Mouse (Mus musculus): ENCODE results near the gene Doc2a. TPM values are rescaled to one million over a fixed set of nuclear protein-coding genes. Genes with fewer than 3 reads are reported as not detected.
A peak's percentile ranks its signal among the peaks of the same experiment; 100 is the strongest.

Doc2a gene
- polyA plus RNA-seq, 1 experiment, result not detected

GRCm38 (mm10) chr7:126825952-126826351, 21.3 kb upstream of the Doc2a start:
- Histone ChIP-seq H3K36me3 (ENCODE audit: control insufficient read depth, insufficient read depth) (no peaks in the 10 kb centered on the region), H3ac (ENCODE audit: control insufficient read depth, insufficient read length, low read depth) (no peak overlapping the region), H3K79me3 (ENCODE audit: low read depth) (no peaks in the 10 kb centered on the region), H3K4me3 (ENCODE audit: insufficient read depth, poor library complexity, severe bottlenecking) (no peak overlapping the region), H3K27me3 (ENCODE audit: control insufficient read depth, insufficient read depth, insufficient read length) (peaks cover 70% of the 10 kb centered on the region), H3K79me2 (ENCODE audit: control insufficient read depth, insufficient read depth) (no peaks in the 10 kb centered on the region)
- TF ChIP-seq CTCF (IDR thresholded peaks at IDR 0.05; ENCODE audit: control insufficient read depth, insufficient read depth, insufficient read length) (no peak), USF1 (IDR thresholded peaks at IDR 0.05; ENCODE audit: low read depth) (no peak), MAX (IDR thresholded peaks at IDR 0.05) (no peak), MYOG (IDR thresholded peaks at IDR 0.05; ENCODE audit: control insufficient read depth, extremely low read depth, insufficient read length) (no peak), FOSL1 (IDR thresholded peaks at IDR 0.05; ENCODE audit: insufficient read depth, low read length, poor library complexity, severe bottlenecking) (no peak), MYOD1 (IDR thresholded peaks at IDR 0.05; ENCODE audit: control insufficient read depth, insufficient read length, low read depth) (no peak), CEBPB (IDR thresholded peaks at IDR 0.05; ENCODE audit: low read depth) (no peak)

DNA sequence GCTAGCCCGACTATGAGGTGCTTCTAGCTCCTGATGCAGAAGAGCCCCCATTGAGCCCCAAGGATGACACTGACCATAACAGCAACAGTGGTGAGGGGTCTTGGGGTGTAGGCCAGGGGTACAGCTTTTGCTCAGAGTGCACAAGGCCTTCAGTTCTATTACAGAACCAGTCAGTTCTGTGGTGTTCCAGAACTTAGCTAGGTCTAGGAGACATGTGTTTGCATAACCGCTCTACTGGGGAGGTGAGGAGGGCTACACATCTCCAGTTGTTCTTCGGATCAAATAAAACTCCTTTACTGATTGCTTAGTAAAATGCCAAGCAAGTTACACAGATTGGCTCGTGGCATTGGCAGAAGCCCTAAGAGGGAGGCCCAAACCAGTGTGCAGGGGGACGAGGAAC, 15.7 kb upstream of the Doc2a start, which contains the start of gene 4930451I11Rik:
Gene 4930451I11Rik, minus strand, starts transcription at position 101 of the 400 bp plus-strand sequence.
- H3K79me2 ChIP-seq (ENCODE audit: control insufficient read depth, insufficient read depth), result no peaks in the 10 kb centered on the region
- no peaks in the 10 kb centered on the region for H3K36me3 ChIP-seq (ENCODE audit: control insufficient read depth, insufficient read depth)
- H3K4me3 ChIP-seq (ENCODE audit: insufficient read depth, poor library complexity, severe bottlenecking), result no peak within 1 kb of the TSS
- no peak for TF ChIP-seq CTCF (IDR thresholded peaks at IDR 0.05; ENCODE audit: control insufficient read depth, insufficient read depth, insufficient read length)
- no peak for TF ChIP-seq FOSL1 (IDR thresholded peaks at IDR 0.05; ENCODE audit: insufficient read depth, low read length, poor library complexity, severe bottlenecking)
- no peak for TF ChIP-seq CEBPB (IDR thresholded peaks at IDR 0.05; ENCODE audit: low read depth)
- no peak for TF ChIP-seq MYOG (IDR thresholded peaks at IDR 0.05; ENCODE audit: control insufficient read depth, extremely low read depth, insufficient read length)
- TF ChIP-seq USF1 (IDR thresholded peaks at IDR 0.05; ENCODE audit: low read depth), result no peak
- TF ChIP-seq MAX (IDR thresholded peaks at IDR 0.05), result no peak
- no peak for TF ChIP-seq MYOD1 (IDR thresholded peaks at IDR 0.05; ENCODE audit: control insufficient read depth, insufficient read length, low read depth)
- H3ac ChIP-seq (ENCODE audit: control insufficient read depth, insufficient read length, low read depth), result no peak within 1 kb of the TSS
- H3K79me3 ChIP-seq (ENCODE audit: low read depth), result no peaks in the 10 kb centered on the region
- H3K27me3 ChIP-seq (ENCODE audit: control insufficient read depth, insufficient read depth, insufficient read length), result peaks cover 45% of the 10 kb centered on the region

GRCm38 (mm10) chr7:126832036-126832598, 15.1 kb upstream of the Doc2a start:
- Histone ChIP-seq H3K27me3 (ENCODE audit: control insufficient read depth, insufficient read depth, insufficient read length) (peaks cover 45% of the 10 kb centered on the region), H3K36me3 (ENCODE audit: control insufficient read depth, insufficient read depth) (no peaks in the 10 kb centered on the region), H3ac (ENCODE audit: control insufficient read depth, insufficient read length, low read depth) (no peak overlapping the region), H3K4me3 (ENCODE audit: insufficient read depth, poor library complexity, severe bottlenecking) (no peak overlapping the region), H3K79me2 (ENCODE audit: control insufficient read depth, insufficient read depth) (no peaks in the 10 kb centered on the region), H3K79me3 (ENCODE audit: low read depth) (no peaks in the 10 kb centered on the region)
- TF ChIP-seq CTCF (IDR thresholded peaks at IDR 0.05; ENCODE audit: control insufficient read depth, insufficient read depth, insufficient read length), result peak; percentile 75
- no peak for TF ChIP-seq CEBPB (IDR thresholded peaks at IDR 0.05; ENCODE audit: low read depth)

DNA sequence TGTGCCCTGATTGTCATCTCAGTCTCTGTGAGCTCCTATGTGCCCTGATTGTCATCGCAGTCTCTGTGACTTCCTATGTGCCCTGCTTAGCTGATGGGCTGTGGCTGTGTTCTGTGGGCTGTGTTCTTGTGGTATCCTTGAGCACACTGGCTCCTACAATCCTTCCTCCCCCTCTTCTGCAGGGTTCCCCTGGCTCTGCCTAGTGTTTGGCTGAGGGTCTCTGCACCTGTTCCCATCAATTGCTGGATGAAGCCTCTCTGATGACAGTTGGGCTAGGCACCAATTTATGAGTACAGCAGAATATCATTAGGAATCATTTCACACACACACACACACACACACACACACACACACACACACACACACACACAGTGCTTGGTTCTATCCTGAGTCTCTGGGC, 13.9 kb upstream of the Doc2a start:
- Histone ChIP-seq H3K27me3 (ENCODE audit: control insufficient read depth, insufficient read depth, insufficient read length) (peaks cover 37% of the 10 kb centered on the region), H3K79me2 (ENCODE audit: control insufficient read depth, insufficient read depth) (no peaks in the 10 kb centered on the region), H3K4me3 (ENCODE audit: insufficient read depth, poor library complexity, severe bottlenecking) (no peak overlapping the region), H3ac (ENCODE audit: control insufficient read depth, insufficient read length, low read depth) (no peak overlapping the region), H3K79me3 (ENCODE audit: low read depth) (no peaks in the 10 kb centered on the region), H3K36me3 (ENCODE audit: control insufficient read depth, insufficient read depth) (no peaks in the 10 kb centered on the region)
- no peak for TF ChIP-seq CTCF (IDR thresholded peaks at IDR 0.05; ENCODE audit: control insufficient read depth, insufficient read depth, insufficient read length)
- no peak for TF ChIP-seq MAX (IDR thresholded peaks at IDR 0.05)
- no peak for TF ChIP-seq USF1 (IDR thresholded peaks at IDR 0.05; ENCODE audit: low read depth)
- TF ChIP-seq CEBPB (IDR thresholded peaks at IDR 0.05; ENCODE audit: low read depth), result no peak
- TF ChIP-seq FOSL1 (IDR thresholded peaks at IDR 0.05; ENCODE audit: insufficient read depth, low read length, poor library complexity, severe bottlenecking), result no peak

GRCm38 (mm10) chr7:126843276-126843675, 3.9 kb upstream of the Doc2a start:
- H3K4me3 ChIP-seq (ENCODE audit: insufficient read depth, poor library complexity, severe bottlenecking), result no peak overlapping the region
- H3K27me3 ChIP-seq (ENCODE audit: control insufficient read depth, insufficient read depth, insufficient read length), result peaks cover 46% of the 10 kb centered on the region
- H3K36me3 ChIP-seq (ENCODE audit: control insufficient read depth, insufficient read depth), result no peaks in the 10 kb centered on the region
- no peaks in the 10 kb centered on the region for H3K79me2 ChIP-seq (ENCODE audit: control insufficient read depth, insufficient read depth)
- H3K79me3 ChIP-seq (ENCODE audit: low read depth), result no peaks in the 10 kb centered on the region
- H3ac ChIP-seq (ENCODE audit: control insufficient read depth, insufficient read length, low read depth), result no peak overlapping the region
- no peak for TF ChIP-seq CTCF (IDR thresholded peaks at IDR 0.05; ENCODE audit: control insufficient read depth, insufficient read depth, insufficient read length)
- TF ChIP-seq CEBPB (IDR thresholded peaks at IDR 0.05; ENCODE audit: low read depth), result no peak
- TF ChIP-seq MYOD1 (IDR thresholded peaks at IDR 0.05; ENCODE audit: control insufficient read depth, insufficient read length, low read depth), result no peak
- no peak for TF ChIP-seq MYOG (IDR thresholded peaks at IDR 0.05; ENCODE audit: control insufficient read depth, extremely low read depth, insufficient read length)
- TF ChIP-seq MAX (IDR thresholded peaks at IDR 0.05), result no peak
- no peak for TF ChIP-seq USF1 (IDR thresholded peaks at IDR 0.05; ENCODE audit: low read depth)
- TF ChIP-seq FOSL1 (IDR thresholded peaks at IDR 0.05; ENCODE audit: insufficient read depth, low read length, poor library complexity, severe bottlenecking), result no peak

- Histone ChIP-seq H3K79me2 (ENCODE audit: control insufficient read depth, insufficient read depth) (no peaks in the 10 kb centered on the region), H3K36me3 (ENCODE audit: control insufficient read depth, insufficient read depth) (no peaks in the 10 kb centered on the region), H3K79me3 (ENCODE audit: low read depth) (no peaks in the 10 kb centered on the region), H3K4me3 (ENCODE audit: insufficient read depth, poor library complexity, severe bottlenecking) (no peak overlapping the region), H3K27me3 (ENCODE audit: control insufficient read depth, insufficient read depth, insufficient read length) (peaks cover 55% of the 10 kb centered on the region), H3ac (ENCODE audit: control insufficient read depth, insufficient read length, low read depth) (no peak overlapping the region)
- TF ChIP-seq FOSL1 (IDR thresholded peaks at IDR 0.05; ENCODE audit: insufficient read depth, low read length, poor library complexity, severe bottlenecking), result no peak
- TF ChIP-seq MYOD1 (IDR thresholded peaks at IDR 0.05; ENCODE audit: control insufficient read depth, insufficient read length, low read depth), result no peak
- no peak for TF ChIP-seq MAX (IDR thresholded peaks at IDR 0.05)
- no peak for TF ChIP-seq CEBPB (IDR thresholded peaks at IDR 0.05; ENCODE audit: low read depth)
- no peak for TF ChIP-seq MYOG (IDR thresholded peaks at IDR 0.05; ENCODE audit: control insufficient read depth, extremely low read depth, insufficient read length)
- no peak for TF ChIP-seq USF1 (IDR thresholded peaks at IDR 0.05; ENCODE audit: low read depth)
- no peak for TF ChIP-seq CTCF (IDR thresholded peaks at IDR 0.05; ENCODE audit: control insufficient read depth, insufficient read depth, insufficient read length)
Measured at GRCm38 (mm10) chr7:126845516-126845915, 1.7 kb upstream of the Doc2a start.
